Mouse (Mus musculus) E14TG2a.4 (cell line): ENCODE measurements around the gene Gtpbp1.

ENCODE experiments used
- CTCF ChIP-seq: conservative IDR thresholded peaks from 2 replicates; pipeline ENCODE4 v1.5.1; 2014; ENCODE audit warnings: low read length
- NANOG ChIP-seq: IDR thresholded peaks from 2 replicates; pipeline ENCODE4 v1.6.1; 2014; ENCODE audit warnings: borderline replicate concordance, low read length, mixed read lengths

- TF ChIP-seq CTCF (no peak), NANOG (no peak)
Measured at GRCm38 (mm10) chr15:79728311-79728710, 37.7 kb downstream of the Gtpbp1 start.
